Mouse (Mus musculus) CD4-positive helper T cell, adult 2 months (primary cell): ENCODE measurements around the gene Pcdh7.

ENCODE experiments used
- DNase-seq: peaks from one replicate; pipeline ENCODE4 v3.0.0-alpha.2; 2012; ENCODE audit warnings: low read depth, missing footprints, low spot score

Pcdh7 gene

DNA sequence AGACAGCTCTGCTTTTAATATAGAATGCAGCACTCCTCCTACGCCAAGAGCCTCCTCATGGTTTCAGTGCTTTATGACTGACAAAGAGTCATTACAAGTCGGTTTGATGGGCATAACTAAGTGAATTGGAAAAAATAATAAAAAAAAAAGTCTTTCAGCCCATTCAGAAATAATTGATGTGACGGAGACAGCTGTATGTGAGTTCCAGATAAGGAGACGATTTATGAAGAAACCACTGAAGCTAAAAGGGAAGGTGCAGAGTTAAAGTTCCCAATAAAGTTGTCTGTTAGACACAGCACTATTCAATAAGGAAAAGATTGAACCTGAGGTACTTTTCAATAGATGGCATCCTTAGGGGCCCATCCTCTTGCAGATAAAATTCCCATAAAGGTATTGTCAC, 189.5 kb downstream of the Pcdh7 start:
- no peak for DNase-seq

DNA sequence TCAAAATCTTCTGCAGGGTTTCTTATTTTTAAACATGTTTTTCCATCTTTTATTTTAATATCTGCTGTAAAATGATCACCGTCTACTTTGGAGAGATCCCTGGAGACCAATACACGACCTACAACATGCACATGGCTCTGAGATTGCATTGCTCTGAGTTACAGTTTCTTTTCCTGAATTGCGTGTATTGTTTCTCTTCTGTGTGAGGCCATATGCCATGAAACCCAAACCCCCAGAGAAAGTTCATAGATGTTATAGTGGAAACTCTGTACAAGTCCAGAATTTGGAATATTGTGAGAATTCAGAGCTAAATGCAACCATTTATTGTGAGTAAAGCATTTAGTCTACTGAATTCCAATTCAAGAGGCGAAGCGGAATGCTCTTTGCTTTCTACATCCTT, 203.4 kb downstream of the Pcdh7 start:
- no peak for DNase-seq

DNA sequence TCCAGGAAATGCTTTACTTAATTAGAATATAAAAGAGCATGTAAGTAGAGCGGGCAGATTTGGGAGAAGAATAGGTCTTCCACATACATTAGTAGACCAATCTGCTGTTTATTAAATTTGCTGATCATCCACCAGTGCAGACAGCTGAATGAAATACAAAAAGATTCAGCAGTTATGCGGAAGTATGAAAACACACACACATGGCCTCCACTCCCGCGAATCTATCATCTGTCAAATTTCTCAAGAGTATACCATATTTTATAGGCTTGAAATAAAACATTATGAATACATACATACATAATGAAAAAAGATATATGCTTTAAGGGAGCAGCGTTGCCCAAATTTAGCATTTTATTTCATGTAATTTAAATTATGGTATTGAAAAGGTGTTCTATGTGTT, 213.6 kb downstream of the Pcdh7 start:
- DNase-seq: no peak

DNA sequence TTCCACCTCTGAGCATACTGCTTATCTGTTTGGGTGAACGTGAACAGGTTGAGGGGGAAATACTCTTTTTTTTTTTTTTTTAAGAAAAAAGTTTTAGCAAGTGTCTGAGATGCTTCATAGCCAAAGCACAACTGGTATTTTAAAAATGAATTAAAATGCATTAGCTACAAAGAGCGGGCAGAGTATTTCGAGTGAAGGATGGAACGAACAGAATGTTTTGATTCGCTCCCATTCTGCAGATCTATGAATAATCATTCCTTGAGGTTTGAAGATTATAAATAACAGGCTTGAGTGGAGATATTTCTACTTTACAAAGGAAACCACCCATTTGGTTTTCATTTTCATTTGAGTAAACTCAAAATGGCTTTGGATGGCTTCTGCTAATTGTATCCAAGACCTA, 214.0 kb downstream of the Pcdh7 start:
- DNase-seq: no peak

DNA sequence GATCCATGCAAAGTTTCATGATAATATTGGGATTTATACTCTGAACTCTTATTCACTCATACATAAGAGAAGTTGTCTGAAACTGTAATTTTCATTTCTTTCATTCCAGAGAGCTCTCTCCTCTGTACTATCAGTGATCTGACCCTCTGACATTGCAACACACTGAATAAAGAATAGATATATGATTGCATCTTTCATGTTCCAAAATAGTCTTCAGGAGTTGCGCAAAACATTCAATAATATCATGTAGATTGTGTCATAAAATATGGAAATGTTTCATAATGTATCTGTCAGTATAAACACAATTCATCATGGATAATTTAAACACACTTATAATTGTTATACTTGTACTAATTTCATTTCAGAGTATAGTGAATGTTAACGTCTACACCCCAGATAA, 216.9 kb downstream of the Pcdh7 start:
- DNase-seq: no peak

DNA sequence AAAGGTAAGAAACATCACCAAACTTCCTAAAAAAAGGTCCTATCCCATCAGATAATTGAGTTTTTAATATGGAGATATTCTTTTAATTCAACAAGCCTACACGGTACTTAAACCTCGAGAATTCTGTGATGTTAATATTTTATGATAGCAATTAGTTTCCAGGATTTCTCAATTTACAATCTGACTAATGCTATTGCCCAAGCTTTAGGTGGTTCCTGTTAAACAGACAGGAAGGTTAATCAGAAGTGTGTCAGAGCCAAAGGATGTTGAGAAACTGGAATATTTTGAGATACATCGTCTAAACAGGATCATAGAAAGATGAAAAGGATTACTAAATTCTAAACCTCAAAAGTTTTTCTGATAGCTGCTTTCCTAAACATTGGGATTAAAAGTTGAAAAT, 222.7 kb downstream of the Pcdh7 start:
- no peak for DNase-seq

DNA sequence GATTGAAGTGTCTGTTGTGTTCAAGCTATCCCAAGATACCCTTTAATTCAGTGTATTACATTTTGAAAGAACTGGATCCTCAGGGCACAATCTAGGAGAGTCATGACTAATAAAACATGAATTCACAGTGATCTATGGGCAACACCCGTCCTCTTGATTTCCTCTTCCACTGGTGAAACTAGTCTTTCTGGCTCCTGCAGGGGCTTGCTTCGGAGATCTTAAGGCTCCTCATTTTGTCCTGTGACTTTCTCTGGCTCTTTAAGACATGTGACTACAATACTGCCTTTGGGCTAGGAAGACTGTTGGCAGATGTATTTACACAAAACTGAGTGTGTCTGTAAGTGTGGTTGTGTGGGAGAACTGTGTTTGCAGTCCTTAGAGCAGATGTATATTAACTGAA, 225.4 kb downstream of the Pcdh7 start:
- no peak for DNase-seq

DNA sequence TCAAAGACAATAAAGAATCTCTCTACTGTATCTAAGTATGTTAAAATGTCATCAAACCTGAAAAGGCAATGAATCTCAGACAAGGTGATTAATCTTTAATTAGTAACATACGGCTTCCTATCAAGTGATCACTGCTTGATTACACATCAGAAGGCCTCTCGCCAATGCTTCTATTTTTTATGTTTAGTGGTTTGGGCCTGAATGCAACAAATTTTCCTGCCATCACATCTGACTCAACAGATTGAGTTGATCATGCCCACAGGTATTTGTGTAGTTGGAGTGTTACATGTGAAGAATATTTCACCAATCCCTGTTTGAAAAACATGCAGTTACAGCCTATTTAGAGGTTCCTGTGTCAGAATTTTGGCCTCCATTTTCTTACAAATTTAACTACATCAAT, 225.8 kb downstream of the Pcdh7 start:
- no peak for DNase-seq

DNA sequence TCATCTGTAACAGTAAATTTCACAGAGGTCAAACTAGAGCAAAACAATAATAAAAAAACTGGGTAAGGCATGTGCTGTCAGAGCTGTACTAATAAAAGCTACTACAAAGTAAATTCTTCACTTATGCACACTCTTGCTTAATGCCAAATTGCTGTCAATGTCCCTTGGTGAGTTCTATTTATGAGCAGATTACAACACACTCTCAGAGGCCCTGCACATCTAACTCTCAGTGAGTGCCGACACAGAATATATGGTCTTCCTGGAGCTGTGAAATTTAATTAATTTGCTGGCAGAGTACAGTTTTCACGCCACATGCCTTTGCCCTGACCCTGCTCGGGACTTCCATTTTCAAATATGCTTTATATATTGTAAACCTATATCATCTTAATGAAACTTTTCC, 227.7 kb downstream of the Pcdh7 start:
- no peak for DNase-seq

DNA sequence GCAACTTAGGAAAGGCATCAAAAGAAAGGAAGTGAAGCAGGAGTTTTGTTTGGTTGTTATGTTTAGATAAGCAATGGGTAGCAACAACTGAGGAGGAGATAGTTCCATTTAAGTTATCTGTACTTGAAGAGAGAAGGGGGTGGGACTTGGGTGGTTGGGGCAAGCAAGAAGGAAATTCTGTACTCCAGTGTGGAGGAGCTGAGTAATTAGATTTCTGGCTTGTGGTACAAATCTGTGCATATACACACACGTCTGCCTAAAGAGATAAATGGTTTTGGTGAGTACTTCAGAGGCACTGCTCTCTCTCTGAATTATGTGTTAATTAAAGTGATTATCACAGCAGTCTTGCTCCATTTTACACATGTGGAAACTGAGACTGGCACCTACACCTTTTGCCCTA, 241.6 kb downstream of the Pcdh7 start:
- DNase-seq: no peak

DNA sequence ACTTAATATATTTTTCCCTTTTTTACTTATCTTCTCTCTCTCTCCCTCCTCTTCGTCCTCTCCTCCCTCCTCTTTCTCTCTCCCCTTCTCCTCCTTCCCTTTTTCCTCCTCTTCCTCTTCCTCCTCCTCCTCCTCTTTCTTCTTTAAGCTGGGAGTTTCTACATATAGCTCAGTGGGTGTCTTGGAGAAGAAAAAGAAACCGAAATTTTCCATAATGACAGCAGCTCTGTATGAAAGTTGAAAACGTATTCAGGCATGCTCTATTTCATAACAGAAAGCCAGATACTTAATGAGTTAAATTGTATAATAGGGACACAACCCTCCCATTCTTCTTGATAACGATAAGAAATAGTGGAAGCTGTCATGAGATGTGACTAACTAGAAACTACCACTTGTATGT, 246.0 kb downstream of the Pcdh7 start:
- no peak for DNase-seq

DNA sequence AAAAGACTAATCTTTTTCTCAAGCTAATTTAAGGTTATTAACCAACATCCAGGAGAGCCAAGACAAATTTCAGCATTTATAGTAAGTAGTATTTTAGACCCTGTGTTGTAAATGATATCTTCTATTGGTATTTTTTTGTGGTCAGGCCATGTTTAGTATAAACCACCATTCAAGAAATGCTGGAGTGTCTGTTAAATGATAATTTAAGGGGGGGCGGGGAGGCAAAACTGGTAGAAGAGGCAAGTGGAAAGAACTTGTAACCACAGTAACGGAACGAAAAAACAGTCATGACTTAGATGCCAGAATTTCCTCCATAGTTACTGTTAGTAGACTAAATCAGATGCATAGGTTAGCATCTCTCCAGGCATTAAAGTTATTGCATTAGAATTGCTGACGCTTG, 246.4 kb downstream of the Pcdh7 start:
- DNase-seq: no peak

DNA sequence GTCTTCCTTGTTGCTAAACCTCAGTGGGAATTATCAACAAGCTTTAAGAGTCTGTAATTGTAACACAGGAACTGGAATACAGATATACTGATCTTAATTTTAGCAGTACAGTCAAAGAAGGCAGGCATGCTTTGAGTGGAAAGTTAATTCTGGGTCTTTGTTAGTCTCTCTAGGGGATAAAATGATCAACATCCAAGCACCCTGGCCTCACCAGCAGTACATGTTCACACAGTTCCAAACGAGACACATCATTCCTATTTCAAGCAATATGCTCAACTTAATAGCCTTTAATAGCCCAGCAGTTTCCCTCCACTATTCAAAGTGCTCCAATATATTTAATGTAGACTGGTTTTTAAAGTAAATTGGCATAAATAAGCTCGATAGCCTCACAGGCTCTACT, 275.8 kb downstream of the Pcdh7 start:
- DNase-seq: no peak

DNA sequence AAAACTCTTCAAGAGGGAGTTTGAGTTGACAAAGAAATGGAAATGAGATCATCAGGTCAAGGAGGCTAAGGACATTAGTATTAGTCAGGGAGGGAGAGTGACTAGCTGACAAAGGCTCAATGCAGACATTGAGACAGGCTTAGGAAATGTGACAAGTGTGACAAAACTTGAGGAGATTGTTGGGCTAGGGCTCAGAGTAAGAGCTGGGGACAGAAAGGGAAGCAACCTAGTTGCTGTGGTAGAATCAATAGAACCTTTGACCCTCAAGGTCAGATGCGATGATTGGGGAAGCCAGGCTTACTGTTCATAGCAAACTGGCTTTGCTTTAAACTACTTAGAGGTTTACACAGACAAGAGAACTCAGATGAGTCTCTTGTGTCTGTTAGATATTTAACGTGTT, 303.6 kb downstream of the Pcdh7 start:
- DNase-seq: no peak

DNA sequence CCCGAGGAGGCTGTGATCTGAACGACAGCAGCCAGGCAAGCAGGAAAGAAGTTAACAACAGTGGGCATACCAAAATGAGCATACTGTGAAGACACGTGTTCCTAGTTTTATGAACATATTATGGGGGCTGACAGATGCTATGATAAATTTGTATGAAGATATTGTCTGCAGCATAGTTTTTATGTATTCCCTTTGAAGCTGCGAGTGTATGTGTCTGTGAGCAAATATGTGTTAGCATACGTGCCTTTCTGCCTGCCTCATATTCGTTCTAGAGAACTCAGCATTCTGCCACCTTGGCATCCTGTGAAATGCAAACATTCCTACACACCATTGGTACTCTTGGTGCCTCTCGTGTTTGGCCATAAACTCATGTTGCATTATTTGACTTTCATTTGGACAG, 307.4 kb downstream of the Pcdh7 start:
- no peak for DNase-seq

DNA sequence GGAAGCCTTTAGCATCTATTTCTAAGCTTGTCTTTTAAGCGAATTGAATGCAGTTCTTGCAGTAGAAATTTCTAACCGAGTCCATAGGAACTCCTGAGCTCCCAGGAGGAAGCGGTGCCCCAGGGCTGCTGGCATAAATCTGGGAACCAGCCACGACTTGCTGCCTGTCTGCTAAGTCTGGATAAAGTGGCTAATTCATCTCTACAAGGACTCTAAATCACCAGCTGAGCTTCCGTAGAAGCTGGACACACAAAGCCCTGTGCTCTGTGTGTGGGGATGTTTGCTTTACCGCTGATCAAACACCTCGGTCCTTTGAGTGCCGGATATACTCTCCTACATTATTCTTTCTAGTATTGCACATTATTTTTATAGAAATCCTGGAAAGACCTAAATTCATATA, 308.0 kb downstream of the Pcdh7 start:
- no peak for DNase-seq

DNA sequence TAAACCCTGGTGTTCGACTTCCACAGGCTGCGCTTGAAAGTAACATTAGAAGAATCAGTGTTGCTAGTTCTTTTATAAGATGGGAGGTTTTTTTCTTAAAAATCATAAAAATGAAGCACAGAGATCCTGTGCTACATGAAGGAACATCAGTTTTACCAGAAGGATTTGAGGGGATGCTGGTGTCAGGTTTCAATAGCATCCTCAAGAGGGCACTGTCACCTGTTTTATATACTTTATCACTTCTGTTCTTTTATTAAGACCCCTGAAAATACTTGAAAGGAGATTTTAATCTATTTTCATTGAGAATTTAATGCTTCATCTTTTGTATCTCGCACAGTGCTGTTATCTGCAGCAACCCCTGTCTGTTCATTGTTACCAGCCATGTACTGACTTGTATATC, 322.1 kb downstream of the Pcdh7 start:
- DNase-seq: no peak

DNA sequence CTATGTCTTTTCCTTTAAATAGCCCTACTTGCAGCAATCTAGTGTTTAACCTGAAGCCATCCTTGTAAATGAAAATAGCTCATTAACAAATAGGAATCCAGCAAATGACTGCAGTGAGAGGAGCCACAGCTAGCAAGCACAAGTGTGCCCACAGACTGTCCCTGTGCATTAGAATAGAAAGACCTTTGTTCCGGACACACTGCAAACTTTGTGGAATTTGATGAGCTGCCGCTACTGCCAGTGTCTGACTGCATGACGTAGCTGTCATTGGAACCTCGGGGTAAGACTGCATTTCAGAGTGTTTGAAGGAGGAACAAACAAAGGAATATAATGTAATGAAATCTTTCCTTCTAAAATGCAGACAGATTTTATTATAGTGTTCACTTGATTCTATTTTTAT, 326.4 kb downstream of the Pcdh7 start:
- DNase-seq: no peak

DNA sequence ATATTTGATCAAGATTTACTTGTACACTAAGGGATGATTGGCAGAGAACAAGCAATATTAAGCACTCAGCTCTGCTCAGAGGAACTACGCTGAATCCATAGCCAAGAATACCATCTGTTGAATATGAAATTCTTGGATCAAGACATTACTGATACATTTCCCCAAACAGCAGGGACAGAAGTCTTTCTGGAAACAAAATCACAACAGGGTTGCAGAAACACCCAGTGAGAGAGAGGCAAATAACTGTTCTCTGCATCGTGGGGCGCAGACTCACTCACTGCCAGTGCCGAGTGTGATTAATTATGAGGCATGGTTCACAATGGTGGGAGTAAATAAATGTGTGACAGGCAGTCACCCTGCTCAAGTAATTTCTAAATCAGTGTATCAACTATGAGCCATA, 363.3 kb downstream of the Pcdh7 start:
- no peak for DNase-seq

DNA sequence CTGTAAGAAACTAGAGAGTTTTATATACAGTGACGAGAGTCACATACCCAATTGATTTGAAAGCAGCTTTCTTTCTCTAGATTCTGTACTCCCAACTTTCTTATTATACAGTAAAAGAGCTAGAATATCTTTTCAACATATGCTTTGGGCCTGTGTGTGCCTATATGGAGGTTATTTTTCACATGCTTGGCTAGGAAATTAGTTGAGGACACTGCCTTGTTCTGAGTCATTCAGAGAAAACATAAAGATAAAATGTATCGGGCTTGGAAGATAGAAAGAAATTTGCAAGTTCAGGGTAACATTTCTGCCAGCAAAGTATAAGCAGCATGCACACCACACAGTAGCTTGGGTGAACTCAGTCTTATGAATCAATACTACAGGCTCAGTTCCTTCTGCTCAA, 364.5 kb downstream of the Pcdh7 start:
- DNase-seq: no peak

DNA sequence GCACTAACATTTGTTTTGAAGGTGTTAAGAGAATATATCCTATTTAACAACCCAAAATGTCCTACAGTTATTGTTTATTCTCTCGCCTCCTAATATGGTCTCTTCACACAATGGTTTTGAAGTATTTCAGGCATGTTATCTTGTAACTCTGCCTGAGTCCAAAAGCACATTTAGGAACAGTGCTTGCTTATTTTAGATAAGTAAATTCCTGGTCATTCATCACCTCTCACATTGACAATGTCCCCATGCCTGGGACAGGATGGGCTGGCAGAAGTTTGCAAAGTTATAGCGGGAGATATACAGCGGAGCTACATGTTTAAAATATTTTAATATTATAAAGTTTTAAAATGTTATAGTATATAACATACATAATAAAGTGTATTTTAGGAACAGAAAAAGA, 365.3 kb downstream of the Pcdh7 start:
- DNase-seq: no peak

DNA sequence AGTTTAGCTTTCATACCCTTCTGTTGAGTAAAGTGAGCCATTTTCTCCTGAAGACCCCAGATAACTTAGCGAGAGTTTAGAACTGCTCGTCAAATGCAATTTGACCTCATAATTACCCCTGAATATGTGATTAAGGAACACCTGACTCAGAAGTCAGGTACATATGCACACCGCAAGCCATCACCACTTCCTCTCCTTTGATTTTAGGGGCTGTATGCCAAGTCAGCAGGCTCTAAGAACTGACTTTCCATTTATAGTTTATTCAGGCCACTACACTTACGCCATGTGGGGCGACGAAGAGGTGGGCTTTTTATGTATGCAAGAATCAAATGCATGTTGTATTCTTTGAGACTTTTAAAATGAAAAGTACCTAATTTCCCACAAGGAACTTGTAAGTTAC, 366.2 kb downstream of the Pcdh7 start:
- peak; percentile 3 for DNase-seq

DNA sequence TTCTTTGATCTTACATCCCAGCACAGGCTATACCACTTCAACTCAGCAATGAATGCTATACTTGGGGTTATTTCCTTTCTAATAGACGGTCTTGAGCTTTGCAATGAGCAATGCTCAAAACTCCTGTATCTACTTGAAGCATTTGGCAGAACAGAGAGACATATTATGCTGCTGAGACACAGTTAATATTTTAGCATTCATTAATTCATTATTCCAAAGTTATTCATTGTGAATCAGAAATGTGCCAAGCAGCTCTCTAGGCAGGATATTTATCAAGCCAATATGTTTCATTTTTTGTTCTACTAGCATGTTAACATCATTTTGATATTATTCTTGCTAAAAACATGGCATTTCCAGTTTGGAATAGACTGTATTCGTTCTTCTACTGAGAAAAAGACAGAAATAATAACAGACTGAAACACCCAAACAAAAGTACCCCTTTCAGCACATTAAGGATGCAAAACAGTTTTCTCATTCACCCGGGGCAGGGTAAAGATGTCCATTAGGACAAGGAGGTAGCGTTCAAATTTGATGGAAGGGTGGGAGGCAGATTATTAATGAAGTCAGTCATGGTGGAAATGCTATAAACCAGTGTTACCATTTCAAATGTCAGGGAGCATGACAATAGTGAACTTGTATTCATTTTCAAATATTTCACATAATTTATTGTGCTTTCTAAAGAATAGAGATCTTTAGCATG, 391.0 kb downstream of the Pcdh7 start:
- no peak for DNase-seq

DNA sequence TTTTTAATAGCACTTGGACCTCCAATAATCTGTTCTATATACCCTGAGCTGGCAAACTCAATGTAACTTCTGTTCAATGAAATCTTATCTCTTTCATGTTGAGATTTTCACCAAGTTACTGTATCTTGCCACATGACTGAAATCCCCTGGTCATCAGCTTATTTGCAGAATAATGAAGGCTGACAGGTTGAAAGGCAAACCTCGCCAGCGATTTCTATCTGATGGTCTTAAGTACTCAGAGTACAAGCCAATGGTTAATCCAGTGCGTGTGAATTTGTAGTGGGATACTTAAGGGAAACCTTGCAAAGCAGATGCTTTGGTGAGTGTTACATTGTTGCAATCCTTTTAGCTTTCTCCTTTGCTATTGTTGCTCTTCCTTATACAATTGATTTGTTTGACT, 398.3 kb downstream of the Pcdh7 start:
- no peak for DNase-seq
